Mouse (Mus musculus) forebrain, postnatal 0 days (tissue): ENCODE measurements at regions not wholly inside any gene's neighbourhood (a gene's known extent, or its start where the extent isn't known, plus 50 kb on each side); places are given as distances from the start of the nearest gene placed in this dataset.
A peak's percentile ranks its signal among the peaks of the same experiment; 100 is the strongest.

Experiments
- ATAC-seq: fragments of 200-750 bp; cut with Nextera tagmentation; 2 replicates; pipeline ENCODE4 v1.8.0; 2017; ENCODE audit warnings: mild to moderate bottlenecking, moderate library complexity
- DNase-seq: peaks from one replicate; pipeline ENCODE4 v3.0.0-alpha.2; 2015
- H3K27ac ChIP-seq: fragments of 300-500 bp; sonication (generic); 2 replicates; pipeline ENCODE4 v1.5.1; 2014; ENCODE audit warnings: low read depth, mild to moderate bottlenecking, antibody characterized with exemption, low read length, moderate library complexity, mixed read lengths
- H3K27me3 ChIP-seq: fragments of 300-500 bp; sonication (generic); 2 replicates; pipeline ENCODE4 v1.6.1; 2014; ENCODE audit warnings: mild to moderate bottlenecking, low read length, mixed read lengths; ENCODE audit not compliant: insufficient read depth
- H3K36me3 ChIP-seq: fragments of 300-500 bp; sonication (generic); 2 replicates; pipeline ENCODE4 v1.6.1; 2014; ENCODE audit warnings: mild to moderate bottlenecking, moderate library complexity; ENCODE audit not compliant: insufficient read depth
- H3K4me1 ChIP-seq: fragments of 300-500 bp; sonication (generic); 2 replicates; pipeline ENCODE4 v1.6.1; 2014; ENCODE audit warnings: antibody characterized with exemption; ENCODE audit not compliant: insufficient read depth
- H3K4me2 ChIP-seq: fragments of 300-500 bp; sonication (generic); 2 replicates; pipeline ENCODE4 v1.6.1; 2014; ENCODE audit warnings: low read depth, mild to moderate bottlenecking, moderate library complexity
- H3K4me3 ChIP-seq: fragments of 300-500 bp; sonication (generic); 2 replicates; pipeline ENCODE4 v1.5.1; 2014; ENCODE audit warnings: low read depth, low read length, mixed read lengths
- H3K9ac ChIP-seq: fragments of 300-500 bp; sonication (generic); 2 replicates; pipeline ENCODE4 v1.6.1; 2014; ENCODE audit warnings: mild to moderate bottlenecking
- H3K9me3 ChIP-seq: fragments of 300-500 bp; sonication (generic); 2 replicates; pipeline ENCODE4 v1.6.1; 2016; ENCODE audit warnings: low read length
- CTCF ChIP-seq: sonication (generic); IDR thresholded peaks from 2 replicates; pipeline ENCODE4 v1.5.1; 2016; ENCODE audit warnings: antibody characterized with exemption, control low read depth, low read depth
- WGBS: fragments of 180-500 bp; shearing (Covaris S2); extraction: QIAGEN DNeasy Blood & Tissue Kit; methylation state at CpG from one replicate; pipeline ENCODE4 v1.1.7; 2014; 5-methylcytosine and 5-hydroxymethylcytosine counted together

- no peaks in the 10 kb centered on the region for H3K27me3 ChIP-seq
- no peak overlapping the region for H3K4me2 ChIP-seq
- ATAC-seq, result no peak
- WGBS, result 86% methylated on average over 1 of the region's 1 CpGs
- no peak for DNase-seq
- H3K9ac ChIP-seq, result no peak overlapping the region
- H3K4me3 ChIP-seq, result no peak overlapping the region
- H3K4me1 ChIP-seq, result no peaks in the 10 kb centered on the region
- no peak overlapping the region for H3K27ac ChIP-seq
- no peak for TF ChIP-seq CTCF
- no peaks in the 10 kb centered on the region for H3K9me3 ChIP-seq
- H3K36me3 ChIP-seq, result no peaks in the 10 kb centered on the region
These were observed 119.3 kb upstream of the Dab2 start for GRCm38 (mm10) chr15:6180261-6180660.

- Histone ChIP-seq H3K36me3 (no peaks in the 10 kb centered on the region), H3K27ac (no peak overlapping the region), H3K4me2 (no peak overlapping the region), H3K4me1 (no peaks in the 10 kb centered on the region), H3K27me3 (no peaks in the 10 kb centered on the region), H3K9me3 (no peaks in the 10 kb centered on the region), H3K9ac (no peak overlapping the region), H3K4me3 (no peak overlapping the region)
- no peak for DNase-seq
- no peak for TF ChIP-seq CTCF
- no peak for ATAC-seq
- 91% methylated on average over 3 of the region's 3 CpGs for WGBS
These were observed 116.0 kb upstream of the Dab2 start for GRCm38 (mm10) chr15:6183627-6184026.

GRCm38 (mm10) chr15:6191845-6192244 lies 107.7 kb upstream of the Dab2 start:
- Histone ChIP-seq H3K27me3 (no peaks in the 10 kb centered on the region), H3K9ac (no peak overlapping the region), H3K4me1 (no peaks in the 10 kb centered on the region), H3K27ac (no peak overlapping the region), H3K4me3 (no peak overlapping the region), H3K9me3 (no peaks in the 10 kb centered on the region), H3K4me2 (no peak overlapping the region), H3K36me3 (no peaks in the 10 kb centered on the region)
- ATAC-seq (no peak), DNase-seq (no peak)
- no peak for TF ChIP-seq CTCF

- DNase-seq (no peak), ATAC-seq (no peak)
- H3K4me3 ChIP-seq, result no peak overlapping the region
- no peak overlapping the region for H3K9ac ChIP-seq
- no peaks in the 10 kb centered on the region for H3K4me1 ChIP-seq
- H3K9me3 ChIP-seq, result no peaks in the 10 kb centered on the region
- H3K27ac ChIP-seq, result no peak overlapping the region
- 82% methylated on average over 2 of the region's 2 CpGs for WGBS
- no peak for TF ChIP-seq CTCF
- H3K27me3 ChIP-seq, result peaks cover 4% of the 10 kb centered on the region; the same call in 1 of the 2 replicates
- H3K36me3 ChIP-seq, result no peaks in the 10 kb centered on the region
- no peak overlapping the region for H3K4me2 ChIP-seq
These were observed 92.3 kb upstream of the Dab2 start for GRCm38 (mm10) chr15:6207239-6207638.

DNA sequence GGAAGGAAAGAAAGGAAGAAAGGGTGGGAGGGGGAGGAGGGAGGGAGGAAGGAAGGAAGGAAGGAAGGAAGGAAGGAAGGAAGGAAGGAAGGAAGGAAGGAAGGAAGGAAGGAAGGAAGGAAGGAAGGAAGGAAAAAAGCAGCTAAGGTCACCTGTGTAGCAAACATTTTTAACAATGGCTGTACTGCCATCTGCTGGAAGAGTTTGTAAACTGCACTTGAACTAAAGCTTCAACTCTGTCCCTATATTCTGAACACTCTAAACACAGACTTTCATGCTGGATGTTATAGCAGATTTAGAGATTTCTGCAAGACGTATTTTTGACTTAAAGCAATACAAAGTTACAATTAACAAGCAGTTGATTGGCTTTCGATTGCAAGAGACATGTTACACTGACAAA lies 90.3 kb upstream of the Dab2 start:
- DNase-seq, result peak; percentile 81
- H3K4me3 ChIP-seq, result no peak overlapping the region
- no peak overlapping the region for H3K9ac ChIP-seq
- WGBS, result 11% methylated on average over 2 of the region's 2 CpGs
- peak; percentile 74 for ATAC-seq
- peaks cover 4% of the 10 kb centered on the region; the same call in 1 of the 2 replicates for H3K27me3 ChIP-seq
- no peaks in the 10 kb centered on the region for H3K36me3 ChIP-seq
- H3K4me1 ChIP-seq, result no peaks in the 10 kb centered on the region
- H3K4me2 ChIP-seq, result no peak overlapping the region
- H3K9me3 ChIP-seq, result no peaks in the 10 kb centered on the region
- peak; percentile 78 for TF ChIP-seq CTCF
- H3K27ac ChIP-seq, result no peak overlapping the region

- H3K27me3 ChIP-seq, result no peaks in the 10 kb centered on the region
- H3K9ac ChIP-seq, result no peak overlapping the region
- H3K36me3 ChIP-seq, result no peaks in the 10 kb centered on the region
- H3K27ac ChIP-seq, result no peak overlapping the region
- H3K4me2 ChIP-seq, result no peak overlapping the region
- no peaks in the 10 kb centered on the region for H3K9me3 ChIP-seq
- ATAC-seq (no peak), DNase-seq (no peak)
- no peak for TF ChIP-seq CTCF
- H3K4me3 ChIP-seq, result no peak overlapping the region
- 71% methylated on average over 3 of the region's 3 CpGs for WGBS
- no peaks in the 10 kb centered on the region for H3K4me1 ChIP-seq
These were observed 81.5 kb upstream of the Dab2 start for GRCm38 (mm10) chr15:6218087-6218486.

GRCm38 (mm10) chr15:6225227-6225626 lies 74.4 kb upstream of the Dab2 start:
- Histone ChIP-seq H3K4me2 (no peak overlapping the region), H3K27ac (no peak overlapping the region), H3K9me3 (no peaks in the 10 kb centered on the region), H3K9ac (no peak overlapping the region), H3K4me3 (no peak overlapping the region), H3K27me3 (no peaks in the 10 kb centered on the region), H3K36me3 (no peaks in the 10 kb centered on the region), H3K4me1 (no peaks in the 10 kb centered on the region)
- 78% methylated on average over 1 of the region's 1 CpGs for WGBS
- DNase-seq, result no peak
- TF ChIP-seq CTCF, result no peak
- ATAC-seq, result no peak

GRCm38 (mm10) chr15:6230618-6231017 lies 69.0 kb upstream of the Dab2 start:
- Histone ChIP-seq H3K27ac (no peak overlapping the region), H3K9ac (no peak overlapping the region), H3K4me2 (no peak overlapping the region), H3K36me3 (no peaks in the 10 kb centered on the region), H3K4me3 (no peak overlapping the region), H3K4me1 (no peaks in the 10 kb centered on the region), H3K9me3 (no peaks in the 10 kb centered on the region), H3K27me3 (no peaks in the 10 kb centered on the region)
- no peak for TF ChIP-seq CTCF
- WGBS, result 90% methylated on average over 7 of the region's 7 CpGs
- DNase-seq, result no peak
- ATAC-seq, result no peak
